Mouse (Mus musculus) lung, embryonic 16.5 days (tissue): Measurements from ENCODE around the gene Dnaaf3. TPM values are rescaled to one million over a fixed set of nuclear protein-coding genes. Genes with fewer than 3 reads are reported as not detected.

Source experiments
- microRNA-seq: library from miRNA; unstranded; fragments of <30 nt; microRNA quantifications from one replicate; pipeline ENCODE4, GENCODE M21; 2016
- polyA plus RNA-seq: library from polyadenylated mRNA; unstranded; fragments of >200 nt; fragmentation: Nextera tagmentation; extraction: Ambion mirVana; gene quantifications from 2 replicates; pipeline ENCODE4 v1.2.1, GENCODE M21; 2015

Gene Dnaaf3
- polyA plus RNA-seq, 1 experiment from 2014 or later = 4.7 TPM

Small RNAs within 50 kb of the gene (microRNA-seq; reads per million reads assigned to microRNA genes)
- gene Gm23577 = not detected

Other genes starting within 250 kb of the Dnaaf3 start
- gene Ncr1, start 194.7 kb downstream of the Dnaaf3 start, polyA plus RNA-seq = not detected in 2 replicates
- 0.68 and 0.96 TPM in 2 replicates for gene Gp6, start 134.7 kb downstream of the Dnaaf3 start, polyA plus RNA-seq
- 19.5 and 22.4 TPM in 2 replicates for gene Rdh13, start 86.8 kb downstream of the Dnaaf3 start, polyA plus RNA-seq
- 21.3 and 23.6 TPM in 2 replicates for gene Eps8l1, start 71.8 kb downstream of the Dnaaf3 start, polyA plus RNA-seq
- gene Ppp1r12c, start 30.8 kb downstream of the Dnaaf3 start, polyA plus RNA-seq = 20.1 and 21.0 TPM in 2 replicates
- gene Tnnt1, start 16.1 kb downstream of the Dnaaf3 start, polyA plus RNA-seq = 28.6 and 34.6 TPM in 2 replicates
- gene Tnni3, start 8.2 kb downstream of the Dnaaf3 start, polyA plus RNA-seq = 77.2 and 102 TPM in 2 replicates
- 5.5 and 8.3 TPM in 2 replicates for gene Syt5, start 15.1 kb upstream of the Dnaaf3 start, polyA plus RNA-seq
- not detected in 2 replicates for gene Ptprh, start 71.6 kb upstream of the Dnaaf3 start, polyA plus RNA-seq
- 0.69 and 1.7 TPM in 2 replicates for gene Tmem86b, start 99.0 kb upstream of the Dnaaf3 start, polyA plus RNA-seq
- 3.5 and 3.9 TPM in 2 replicates for gene Ppp6r1, start 126.6 kb upstream of the Dnaaf3 start, polyA plus RNA-seq
- gene Hspbp1, start 152.6 kb upstream of the Dnaaf3 start, polyA plus RNA-seq = 85.7 and 90.9 TPM in 2 replicates
- 0.68 and 0.74 TPM in 2 replicates for gene Brsk1, start 158.2 kb upstream of the Dnaaf3 start, polyA plus RNA-seq
- gene Tmem150b, start 192.8 kb upstream of the Dnaaf3 start, polyA plus RNA-seq = 0.14 TPM in 1 of 2 replicates, not detected in the other
- gene Kmt5c, start 207.7 kb upstream of the Dnaaf3 start, polyA plus RNA-seq = 57.2 and 60.2 TPM in 2 replicates
- gene Cox6b2, start 220.6 kb upstream of the Dnaaf3 start, polyA plus RNA-seq = 77.9 and 94.0 TPM in 2 replicates
- gene Fam71e2, start 238.8 kb upstream of the Dnaaf3 start, polyA plus RNA-seq = not detected in 2 replicates